Mouse (Mus musculus) macrophage (primary cell): ENCODE results near the gene Myo18a. TPM values are rescaled to one million over a fixed set of nuclear protein-coding genes. Genes with fewer than 3 reads are reported as not detected.

Experiments used
- H3K27ac ChIP-seq: fragments of 350-480 bp; formaldehyde crosslinking; 2 replicates; pipeline ENCODE4 v1.9.0; 2021
- H3K36me3 ChIP-seq: fragments of 350-480 bp; formaldehyde crosslinking; 2 replicates; pipeline ENCODE4 v1.9.0; 2021; ENCODE audit errors: inconsistent target
- H3K4me3 ChIP-seq: fragments of 350-480 bp; formaldehyde crosslinking; 2 replicates; pipeline ENCODE4 v1.9.0; 2021; ENCODE audit errors: inconsistent target
- H3K79me2 ChIP-seq: fragments of 350-480 bp; formaldehyde crosslinking; 2 replicates; pipeline ENCODE4 v1.9.0; 2021; ENCODE audit errors: inconsistent target
- WGBS: methylation state at CpG from one replicate; pipeline ENCODE4 v1.1.7; 2026; ENCODE audit warnings: inconsistent platforms; ENCODE audit not compliant: missing documents; 5-methylcytosine and 5-hydroxymethylcytosine counted together
- polyA plus RNA-seq: library from polyadenylated mRNA; stranded (reverse); fragments of 250-400 nt; gene quantifications from 3 replicates; pipeline ENCODE4 v1.2.4, GENCODE M21; 2018; ENCODE audit warnings: inconsistent platforms

The Myo18a gene
- polyA plus RNA-seq, 1 experiment from 2014 or later = 91.1 TPM

DNA sequence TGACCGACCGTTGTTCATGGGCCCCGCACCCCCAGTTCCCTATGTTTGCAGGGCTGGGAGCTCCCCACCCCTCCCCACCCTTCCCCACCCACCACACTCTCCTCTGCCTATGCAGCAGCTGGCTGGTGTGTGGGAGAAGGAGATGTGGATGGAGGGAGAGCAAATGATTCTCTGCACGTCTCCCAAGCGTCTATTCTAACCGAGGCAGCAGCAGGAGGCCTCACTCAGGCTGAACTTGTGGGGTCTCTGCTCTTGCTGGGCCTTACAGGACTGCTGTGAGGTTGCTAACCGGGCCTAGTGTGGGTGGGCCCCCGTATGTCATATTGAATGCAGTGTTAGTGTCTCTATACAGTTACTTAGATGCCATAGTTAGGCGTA lies 37.4 kb downstream of the Myo18a start:
- peaks cover 28% of the 10 kb centered on the region; the same call in 1 of the 2 replicates for H3K79me2 ChIP-seq
- peak overlapping the region; percentile 35 for H3K4me3 ChIP-seq
- no peaks in the 10 kb centered on the region for H3K36me3 ChIP-seq
- WGBS = 69% methylated on average over 9 of the region's 9 CpGs
- H3K27ac ChIP-seq = peak overlapping the region; percentile 96

DNA sequence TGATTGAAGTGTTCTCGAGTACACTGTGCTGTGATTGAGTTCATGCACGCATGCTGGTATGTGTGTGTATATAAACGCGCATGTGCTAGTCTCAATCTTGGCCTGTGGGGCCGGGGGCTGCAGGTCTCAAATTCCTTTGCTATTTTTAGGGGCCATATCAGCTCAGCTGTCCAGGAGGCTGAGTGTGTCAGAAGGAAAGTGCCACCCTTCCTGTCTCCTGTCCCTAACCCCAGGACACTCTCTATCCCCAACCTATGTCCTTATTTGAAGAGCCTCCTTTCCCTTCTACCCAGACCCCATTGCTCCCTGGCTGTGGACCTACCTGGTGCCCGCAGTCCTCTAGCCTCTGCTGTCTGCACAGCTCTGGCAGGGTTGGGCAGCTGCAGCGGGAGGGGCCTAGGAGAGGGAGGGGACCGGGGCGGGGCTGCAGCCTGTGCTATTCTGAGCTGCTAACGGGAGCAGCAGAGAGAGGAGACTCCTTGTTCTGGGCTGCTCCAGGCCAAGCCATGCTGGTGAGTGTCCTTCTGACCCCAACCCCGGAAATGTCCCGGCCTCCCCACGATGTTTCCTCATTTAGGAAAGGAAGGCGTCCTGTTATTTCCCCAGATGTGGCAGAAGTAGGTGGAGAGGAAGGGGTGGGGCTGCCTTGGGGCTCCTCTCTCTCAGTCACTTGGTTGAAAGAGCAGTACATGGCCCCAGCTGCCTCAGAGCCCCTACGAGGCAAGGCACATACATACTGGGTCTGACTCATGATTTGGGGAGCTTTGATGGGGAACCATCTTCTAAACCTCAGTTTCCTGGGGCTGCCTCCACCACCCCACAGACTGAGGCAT lies 38.0 kb downstream of the Myo18a start:
- WGBS = 15% methylated on average over 15 of the region's 15 CpGs
- Histone ChIP-seq H3K79me2 (peaks cover 34% of the 10 kb centered on the region; the same call in 1 of the 2 replicates), H3K4me3 (peak overlapping the region; percentile 35), H3K27ac (peak overlapping the region; percentile 96), H3K36me3 (no peaks in the 10 kb centered on the region)

DNA sequence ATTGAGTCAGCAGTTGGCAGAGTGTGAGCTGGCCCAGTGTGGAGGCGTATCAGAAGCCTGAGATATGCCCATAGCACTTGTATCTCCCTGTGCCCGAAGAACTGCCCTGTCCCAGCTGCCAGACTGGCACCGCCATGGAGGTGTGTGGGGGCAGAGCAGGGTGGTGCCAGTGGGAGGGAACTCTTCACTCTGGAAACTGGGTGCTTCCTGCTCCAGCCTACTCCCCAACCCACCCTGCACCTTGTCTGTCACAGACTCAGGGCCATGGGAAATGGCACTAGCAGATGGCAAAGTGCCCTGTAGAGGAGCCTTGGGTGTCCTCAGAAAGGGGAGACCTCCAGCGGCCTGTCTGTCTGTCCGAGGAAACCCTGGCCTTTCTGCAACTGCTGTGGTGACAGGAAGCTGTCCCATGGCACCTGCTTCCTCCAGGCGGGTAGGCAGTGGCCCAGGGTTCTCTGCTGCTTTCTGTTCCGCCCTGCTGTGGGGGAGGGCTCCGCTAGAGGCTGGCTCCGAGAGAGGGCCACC lies 39.4 kb downstream of the Myo18a start:
- H3K79me2 ChIP-seq = peaks cover 47% of the 10 kb centered on the region; the same call in 1 of the 2 replicates
- no peaks in the 10 kb centered on the region for H3K36me3 ChIP-seq
- 2% methylated on average over 9 of the region's 9 CpGs for WGBS
- H3K4me3 ChIP-seq = peak overlapping the region; percentile 35
- H3K27ac ChIP-seq = peak overlapping the region; percentile 96

DNA sequence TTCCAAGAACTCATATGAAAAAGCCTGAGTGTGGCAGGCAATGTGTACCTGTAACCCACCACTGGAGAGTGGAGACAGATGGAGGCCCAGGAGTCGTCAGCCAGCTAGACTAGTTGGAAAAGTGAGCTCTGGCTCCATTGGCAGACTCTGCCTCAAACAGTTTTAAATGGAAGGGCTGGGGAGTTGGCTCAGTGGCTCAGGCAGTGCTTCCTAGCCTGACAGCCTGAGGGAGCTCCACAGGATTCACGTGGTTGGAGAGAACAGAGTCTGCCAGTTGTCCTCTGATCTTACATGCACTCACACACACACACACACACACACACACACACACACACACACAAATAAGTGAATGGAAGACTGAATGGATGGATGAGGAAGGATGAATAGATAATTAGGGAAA lies 43.2 kb downstream of the Myo18a start:
- WGBS = 92% methylated on average over 2 of the region's 2 CpGs
- Histone ChIP-seq H3K4me3 (no peak overlapping the region), H3K36me3 (peaks cover 23% of the 10 kb centered on the region), H3K27ac (no peak overlapping the region), H3K79me2 (peaks cover 71% of the 10 kb centered on the region; the same call in 1 of the 2 replicates)

- H3K79me2 ChIP-seq = peaks cover 71% of the 10 kb centered on the region; the same call in 1 of the 2 replicates
- 93% methylated on average over 6 of the region's 6 CpGs for WGBS
Observed at GRCm38 (mm10) chr11:77806855-77807254, 43.8 kb downstream of the Myo18a start.

GRCm38 (mm10) chr11:77808051-77808465 lies 45.0 kb downstream of the Myo18a start:
- H3K27ac ChIP-seq = no peak overlapping the region
- 86% methylated on average over 5 of the region's 5 CpGs for WGBS
- no peak overlapping the region for H3K4me3 ChIP-seq
- peaks cover 41% of the 10 kb centered on the region for H3K36me3 ChIP-seq
- H3K79me2 ChIP-seq = peaks cover 67% of the 10 kb centered on the region; the same call in 1 of the 2 replicates

More at GRCm38 (mm10) chr11:77806855-77807254, 43.8 kb downstream of the Myo18a start:
- Histone ChIP-seq H3K4me3 (no peak overlapping the region), H3K36me3 (peaks cover 29% of the 10 kb centered on the region), H3K27ac (no peak overlapping the region)

- Histone ChIP-seq H3K36me3 (peaks cover 41% of the 10 kb centered on the region), H3K79me2 (peaks cover 56% of the 10 kb centered on the region; the same call in 1 of the 2 replicates), H3K4me3 (no peak overlapping the region), H3K27ac (no peak overlapping the region)
- 95% methylated on average over 4 of the region's 4 CpGs for WGBS
Observed at GRCm38 (mm10) chr11:77809215-77809614, 46.2 kb downstream of the Myo18a start.

GRCm38 (mm10) chr11:77810018-77810417 lies 47.0 kb downstream of the Myo18a start:
- H3K27ac ChIP-seq = no peak overlapping the region
- 98% methylated on average over 6 of the region's 6 CpGs for WGBS
- H3K4me3 ChIP-seq = no peak overlapping the region
- H3K79me2 ChIP-seq = peaks cover 48% of the 10 kb centered on the region; the same call in 1 of the 2 replicates
- H3K36me3 ChIP-seq = peaks cover 41% of the 10 kb centered on the region

DNA sequence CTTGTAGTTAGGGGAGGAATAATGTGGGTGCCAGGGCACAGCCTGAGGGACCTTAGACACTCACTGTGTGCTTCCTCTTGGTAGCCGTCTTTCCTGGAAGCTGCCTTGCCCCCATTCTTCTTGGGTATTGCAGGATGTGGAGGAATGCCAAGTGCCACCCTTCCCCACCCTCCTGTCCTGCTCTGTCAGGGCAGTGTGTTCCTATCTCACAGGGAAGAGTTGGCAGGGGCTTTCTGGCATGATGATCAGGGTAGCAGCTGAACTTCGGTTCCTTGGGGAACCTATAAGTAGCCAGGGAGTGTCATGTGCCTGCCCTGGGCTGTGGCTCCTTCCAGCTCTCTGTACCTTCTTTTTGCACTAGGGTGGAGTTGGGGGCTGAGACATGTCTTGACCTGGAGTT lies 50.9 kb downstream of the Myo18a start:
- H3K27ac ChIP-seq = no peak overlapping the region
- H3K36me3 ChIP-seq = peaks cover 46% of the 10 kb centered on the region
- WGBS = 83% methylated on average over 2 of the region's 2 CpGs
- H3K4me3 ChIP-seq = no peak overlapping the region
- H3K79me2 ChIP-seq = peaks cover 8% of the 10 kb centered on the region; the same call in 1 of the 2 replicates

GRCm38 (mm10) chr11:77816003-77816402 lies 53.0 kb downstream of the Myo18a start:
- H3K4me3 ChIP-seq = no peak overlapping the region
- peaks cover 60% of the 10 kb centered on the region for H3K36me3 ChIP-seq
- H3K27ac ChIP-seq = no peak overlapping the region
- 26% methylated on average over 3 of the region's 3 CpGs for WGBS
- H3K79me2 ChIP-seq = no peaks in the 10 kb centered on the region; the same call in 1 of the 2 replicates

- Histone ChIP-seq H3K36me3 (peaks cover 86% of the 10 kb centered on the region), H3K79me2 (no peaks in the 10 kb centered on the region; the same call in 1 of the 2 replicates), H3K4me3 (no peak overlapping the region), H3K27ac (no peak overlapping the region)
- WGBS = 62% methylated on average over 8 of the region's 8 CpGs
Observed at GRCm38 (mm10) chr11:77821648-77822047, 58.6 kb downstream of the Myo18a start.

GRCm38 (mm10) chr11:77822781-77823180 lies 59.7 kb downstream of the Myo18a start:
- no peak overlapping the region for H3K4me3 ChIP-seq
- WGBS = 39% methylated on average over 7 of the region's 7 CpGs
- no peaks in the 10 kb centered on the region for H3K79me2 ChIP-seq
- peaks cover 85% of the 10 kb centered on the region for H3K36me3 ChIP-seq
- no peak overlapping the region for H3K27ac ChIP-seq

- no peak overlapping the region for H3K4me3 ChIP-seq
- H3K79me2 ChIP-seq = no peaks in the 10 kb centered on the region
- H3K27ac ChIP-seq = no peak overlapping the region
- 59% methylated on average over 5 of the region's 5 CpGs for WGBS
- H3K36me3 ChIP-seq = peaks cover 85% of the 10 kb centered on the region
Observed at GRCm38 (mm10) chr11:77825853-77826252, 62.8 kb downstream of the Myo18a start.

DNA sequence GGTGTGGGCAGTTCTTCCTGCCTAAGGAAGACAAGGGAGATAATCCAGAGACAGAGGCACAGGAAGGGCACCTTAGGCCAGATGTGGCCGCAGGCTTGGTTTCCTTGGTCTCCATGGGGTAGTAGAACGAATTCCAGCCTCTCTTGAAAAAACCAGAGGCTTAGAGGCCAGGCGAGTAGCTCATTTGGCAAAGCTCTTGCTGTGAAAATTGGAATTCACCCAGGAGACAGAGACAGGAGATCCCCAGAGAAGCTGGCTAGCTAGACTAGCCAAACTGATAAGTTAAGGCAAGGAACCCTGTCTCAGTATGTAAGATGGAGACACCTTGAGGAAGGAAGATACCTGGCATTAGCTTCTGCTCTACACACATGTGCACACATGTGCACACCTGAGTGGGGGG lies 63.3 kb downstream of the Myo18a start:
- Histone ChIP-seq H3K36me3 (peaks cover 85% of the 10 kb centered on the region), H3K4me3 (no peak overlapping the region), H3K79me2 (no peaks in the 10 kb centered on the region), H3K27ac (no peak overlapping the region)
- 100% methylated on average over 3 of the region's 3 CpGs for WGBS
